Comparison of ENCODE assay signal across 2 mouse cellular contexts in genomic region chr10:10069704-10070103, GRCm38 (mm10).
ATAC-seq lines count a peak whose summit lies in the region.

No protein-coding gene starts in this region.

- ATAC-seq in CD4-positive, CD25-positive, alpha-beta regulatory T cell, adult 4 months: peak; percentile 59
- peak; percentile 51 for ATAC-seq in inflammation-experienced regulatory T-cells, adult 6 months
